7 mouse cellular contexts compared by ENCODE assay signal in genomic region chr2:44104282-44105197, GRCm38 (mm10).
A peak's percentile ranks its signal among the peaks of the same experiment; 100 is the strongest.
DNase-seq lines count a peak whose midpoint lies in the region; ATAC-seq and TF ChIP-seq lines count a peak whose summit lies in the region.

No protein-coding gene starts in this region.

- ATAC-seq in neural tube, embryonic 12.5 days (ENCODE audit: low FRiP score, low read depth): 0 out of 2 replicates have a peak, but pooled peaks have one; percentile 56
- ATAC-seq in megakaryocyte-erythroid progenitor cell, adult 5-6 weeks (replicated peaks; ENCODE audit: low FRiP score, low TSS enrichment, poor library complexity, severe bottlenecking): no peak

- H3K9ac ChIP-seq in neural tube, embryonic 12.5 days: no peak overlapping the region

- H3K4me3 ChIP-seq in kidney, adult 2 months (ENCODE audit: insufficient read depth, low read depth, low read length): no peak overlapping the region
- H3K4me3 ChIP-seq in neural tube, embryonic 12.5 days: no peak overlapping the region

- no peaks in the 10 kb centered on the region for H3K9me3 ChIP-seq in neural tube, embryonic 12.5 days

- 0 out of 2 replicates have a peak overlapping the region, but pooled peaks have one; percentile 12 for H3K4me2 ChIP-seq in neural tube, embryonic 12.5 days (replicated peaks)

- H3K27ac ChIP-seq in kidney, adult 2 months (ENCODE audit: insufficient read depth, low read depth, low read length): peak overlapping the region; percentile 69
- H3K27ac ChIP-seq in neural tube, embryonic 12.5 days: no peak overlapping the region

- WGBS in kidney, adult 2 months: 68% methylated on average over 22 of the region's 22 CpGs
- 60% methylated on average over 22 of the region's 22 CpGs for WGBS in neural tube, embryonic 12.5 days

- no peaks in the 10 kb centered on the region for H3K27me3 ChIP-seq in kidney, adult 2 months (replicated peaks; ENCODE audit: control insufficient read depth, insufficient read depth, low read length)
- no peaks in the 10 kb centered on the region for H3K27me3 ChIP-seq in neural tube, embryonic 12.5 days (replicated peaks)

- no peak for TF ChIP-seq CTCF in kidney, adult 2 months (conservative IDR thresholded peaks at IDR 0.05; ENCODE audit: insufficient read depth, insufficient read length, low read depth, low read length)

- peak; percentile 36 for DNase-seq in adrenal gland, postnatal 10 days
- peak; percentile 43 for DNase-seq in embryo, embryonic 9.5 days (ENCODE audit: extremely low spot score)
- peak; percentile 54 to 58 for DNase-seq in heart, adult 9 months (ENCODE audit: low spot score in 2 of 2)
- peak; percentile 54 for DNase-seq in kidney, adult 2 months
- DNase-seq in liver: peak; percentile 35

- H3K36me3 ChIP-seq in kidney, adult 2 months (ENCODE audit: control insufficient read depth, insufficient read depth, low read length): no peaks in the 10 kb centered on the region
- no peaks in the 10 kb centered on the region for H3K36me3 ChIP-seq in neural tube, embryonic 12.5 days

- no peak for TF ChIP-seq POLR2A in kidney, adult 2 months (IDR thresholded peaks at IDR 0.05; ENCODE audit: low read depth, low read length)

- peaks cover 3% of the 10 kb centered on the region; the same call in 1 of the 2 replicates for H3K4me1 ChIP-seq in kidney, adult 2 months (ENCODE audit: control insufficient read depth, insufficient read depth, low read length)
- peaks cover 8% of the 10 kb centered on the region; the same call in 1 of the 2 replicates for H3K4me1 ChIP-seq in neural tube, embryonic 12.5 days
